Mouse (Mus musculus) layer of hippocampus, adult 18-20 months (tissue): ENCODE results near the gene Arhgap33. TPM values are rescaled to one million over a fixed set of nuclear protein-coding genes. Genes with fewer than 3 reads are reported as not detected.

Source experiments
- DNase-seq, 2 experiments: peaks; one replicate each; pipeline ENCODE4 v3.0.0; 2022; ENCODE audit warnings: low spot score in 2 of 2
- long read RNA-seq: library from polyadenylated mRNA; stranded (forward); transcript quantifications from one replicate; pipeline ENCODE4 v2.0.0, GENCODE M21; 2021
- total RNA-seq, 2 experiments: library from RNA; stranded (reverse); gene quantifications; 2 replicates each; pipeline ENCODE4 v1.2.3; 2021

The Arhgap33 gene
- total RNA-seq, result 100 to 1,000 TPM in 1 of 2 experiments, 10 to 100 TPM in 1; 97.4 to 108 TPM
- long read RNA-seq, full-length matches to known transcripts, result 68 of 126 reads
- long read RNA-seq, partial matches to known transcripts, result 32 of 126 reads
- long read RNA-seq, other reads (novel, unspliced or antisense), result 26 of 126 reads

- peak; percentile 95 to 98 for DNase-seq
These were observed at the start of gene Arhgap33 for GRCm38 (mm10) chr7:30534633-30535577. TSS of gene Arhgap33 (minus strand) at chr7:30535060.

- no peak for DNase-seq
These were observed 49.5 kb upstream of the Arhgap33 start for GRCm38 (mm10) chr7:30584339-30584738.

GRCm38 (mm10) chr7:30581547-30581946 lies 46.7 kb upstream of the Arhgap33 start:
- no peak for DNase-seq

- no peak for DNase-seq
These were observed 45.1 kb upstream of the Arhgap33 start for GRCm38 (mm10) chr7:30579950-30580349.

- no peak for DNase-seq
These were observed 38.1 kb upstream of the Arhgap33 start for GRCm38 (mm10) chr7:30572969-30573368.

GRCm38 (mm10) chr7:30572389-30572788 lies 37.5 kb upstream of the Arhgap33 start:
- no peak for DNase-seq

GRCm38 (mm10) chr7:30567555-30567954 lies 32.7 kb upstream of the Arhgap33 start:
- DNase-seq, result no peak

GRCm38 (mm10) chr7:30566033-30566432 lies 31.2 kb upstream of the Arhgap33 start:
- DNase-seq, result no peak

- DNase-seq, result no peak
These were observed 30.2 kb upstream of the Arhgap33 start, which contains the start of gene Igflr1 for GRCm38 (mm10) chr7:30564970-30565571. TSS of gene Igflr1 (plus strand) at chr7:30565427.

- DNase-seq, result no peak
These were observed 29.0 kb upstream of the Arhgap33 start for GRCm38 (mm10) chr7:30563906-30564280.

GRCm38 (mm10) chr7:30563117-30563905 lies 28.5 kb upstream of the Arhgap33 start, which contains the start of the genes U2af1l4, Gm49396 and Psenen:
TSS of gene U2af1l4 (plus strand) at chr7:30563301.
TSS of gene Gm49396 (plus strand) at chr7:30563344.
TSS of gene Psenen (minus strand) at chr7:30563627.
- DNase-seq, result peak; percentile 92 to 97

GRCm38 (mm10) chr7:30562526-30563116 lies 27.8 kb upstream of the Arhgap33 start:
- DNase-seq, result peak in 1 of 2 experiments; percentile 32

- DNase-seq, result no peak
These were observed 25.4 kb upstream of the Arhgap33 start for GRCm38 (mm10) chr7:30560296-30560695.

GRCm38 (mm10) chr7:30559443-30559954 lies 24.6 kb upstream of the Arhgap33 start, which contains the start of gene Lin37:
TSS of gene Lin37 (minus strand) at chr7:30559838.
- DNase-seq, result peak; percentile 98 to 100

- no peak for DNase-seq
These were observed 24.0 kb upstream of the Arhgap33 start for GRCm38 (mm10) chr7:30558656-30559442.

GRCm38 (mm10) chr7:30557901-30558514 lies 23.1 kb upstream of the Arhgap33 start:
- DNase-seq, result no peak

GRCm38 (mm10) chr7:30556894-30557536 lies 22.2 kb upstream of the Arhgap33 start:
- DNase-seq, result no peak

- no peak for DNase-seq
These were observed 19.1 kb upstream of the Arhgap33 start for GRCm38 (mm10) chr7:30553810-30554584.
